Mouse (Mus musculus): ENCODE results near the gene Zbtb7b.

GRCm38 (mm10) chr3:89343279-89343678, 51.3 kb downstream of the Zbtb7b start:
- TF ChIP-seq POLR2A (IDR thresholded peaks at IDR 0.05; ENCODE audit: low read depth, low read length) (no peak), CTCF (conservative IDR thresholded peaks at IDR 0.05; ENCODE audit: insufficient read depth, insufficient read length, low read depth, low read length) (no peak)
